Mouse (Mus musculus) erythroblast, embryonic 14.5 days (primary cell): ENCODE measurements around the gene Tgfbr1. TPM values are rescaled to one million over a fixed set of nuclear protein-coding genes. Genes with fewer than 3 reads are reported as not detected.

Experiments
- H3K27me3 ChIP-seq: 2 replicates; pipeline ENCODE4 v1.6.1; 2012; ENCODE audit warnings: inconsistent platforms; ENCODE audit not compliant: control insufficient read depth
- H3K36me3 ChIP-seq: 2 replicates; pipeline ENCODE4 v1.6.1; 2012; ENCODE audit warnings: mild to moderate bottlenecking, inconsistent platforms; ENCODE audit not compliant: control insufficient read depth
- H3K4me1 ChIP-seq: 2 replicates; pipeline ENCODE4 v1.6.1; 2012; ENCODE audit warnings: inconsistent platforms; ENCODE audit not compliant: control insufficient read depth
- H3K4me3 ChIP-seq: replicated peaks from 2 replicates; pipeline ENCODE3; 2012; ENCODE audit warnings: moderate library complexity, mild to moderate bottlenecking, inconsistent platforms
- H3K9me3 ChIP-seq: 2 replicates; pipeline ENCODE4 v1.6.1; 2012; ENCODE audit warnings: low read length, inconsistent platforms, mixed read lengths; ENCODE audit not compliant: control insufficient read depth
- GATA1 ChIP-seq: IDR thresholded peaks from 2 replicates; pipeline ENCODE4 v1.6.1; 2012; ENCODE audit warnings: low read length, inconsistent platforms, mixed read lengths
- TAL1 ChIP-seq: IDR thresholded peaks from 3 replicates; pipeline ENCODE4 v1.6.1; 2012; ENCODE audit warnings: low read length, inconsistent platforms, mixed read lengths
- polyA plus RNA-seq: library from polyadenylated mRNA; stranded (reverse); fragments of >175 nt; gene quantifications from 2 replicates; pipeline ENCODE4 v1.2.3, GENCODE M21; 2012

Gene Tgfbr1
- polyA plus RNA-seq, 1 experiment: 0.03 TPM

DNA sequence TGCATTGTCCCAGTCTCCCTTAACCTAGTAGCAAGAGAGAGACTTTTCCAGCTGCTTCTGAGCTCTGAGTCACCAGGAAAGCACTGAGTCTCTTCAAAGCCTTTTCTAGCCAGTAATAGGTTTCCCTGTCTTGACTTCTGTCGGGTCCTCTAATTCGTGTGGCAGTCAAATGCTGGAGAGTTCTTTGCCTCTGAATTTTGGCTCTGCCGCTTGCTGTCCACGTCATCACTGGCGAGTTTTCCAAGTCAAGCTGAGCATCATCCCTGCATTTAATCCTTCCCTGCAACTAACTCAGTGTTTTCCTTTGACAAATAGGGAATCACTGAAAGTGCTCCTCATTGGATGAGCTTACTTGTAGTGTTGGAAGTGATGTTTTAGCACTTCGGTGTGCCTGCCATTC is 36.6 kb upstream of the Tgfbr1 start:
- Histone ChIP-seq H3K36me3 (no peaks in the 10 kb centered on the region), H3K9me3 (no peaks in the 10 kb centered on the region), H3K27me3 (0 out of 2 replicates have a peak, but pooled peaks cover 2% of the 10 kb centered on the region), H3K4me1 (peaks cover 21% of the 10 kb centered on the region), H3K4me3 (no peak overlapping the region)
- no peak for TF ChIP-seq GATA1
- no peak for TF ChIP-seq TAL1

DNA sequence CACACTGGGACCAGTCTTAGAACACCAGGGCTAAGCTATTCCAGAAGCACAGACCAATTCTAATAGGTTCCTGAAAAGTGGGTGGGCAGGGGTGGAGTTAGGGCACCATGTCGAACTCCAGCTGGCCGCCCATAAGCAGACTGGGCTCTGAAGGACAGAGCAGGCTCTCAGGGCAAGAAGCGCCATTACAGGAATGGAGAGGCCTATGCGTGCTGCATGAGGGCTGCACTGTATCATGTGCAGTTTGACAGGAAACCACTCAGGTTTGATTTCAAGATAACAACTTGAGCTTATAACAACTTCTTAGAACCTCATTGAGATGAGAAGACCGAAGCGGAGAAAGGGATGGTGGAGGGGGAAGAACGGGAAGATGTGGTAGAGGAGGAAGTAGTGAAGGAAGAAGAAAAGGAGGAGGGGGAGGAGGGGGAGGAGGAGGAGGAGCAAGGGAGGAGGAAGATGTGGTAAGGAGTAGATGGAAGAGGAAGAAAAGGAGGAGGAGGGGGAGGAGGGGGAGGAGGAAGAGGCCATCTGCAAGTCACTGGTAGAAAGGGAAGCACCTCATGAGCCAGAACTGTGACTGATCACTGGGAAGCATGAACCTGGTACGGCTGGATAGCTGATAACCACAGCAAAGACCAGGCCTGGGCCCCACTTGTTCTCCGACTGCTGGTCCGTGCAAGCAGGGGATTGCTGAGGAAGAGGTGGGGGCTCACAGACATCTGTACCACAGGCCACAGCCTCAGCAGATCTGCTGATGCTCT is 33.3 kb upstream of the Tgfbr1 start:
- peaks cover 33% of the 10 kb centered on the region for H3K4me1 ChIP-seq

DNA sequence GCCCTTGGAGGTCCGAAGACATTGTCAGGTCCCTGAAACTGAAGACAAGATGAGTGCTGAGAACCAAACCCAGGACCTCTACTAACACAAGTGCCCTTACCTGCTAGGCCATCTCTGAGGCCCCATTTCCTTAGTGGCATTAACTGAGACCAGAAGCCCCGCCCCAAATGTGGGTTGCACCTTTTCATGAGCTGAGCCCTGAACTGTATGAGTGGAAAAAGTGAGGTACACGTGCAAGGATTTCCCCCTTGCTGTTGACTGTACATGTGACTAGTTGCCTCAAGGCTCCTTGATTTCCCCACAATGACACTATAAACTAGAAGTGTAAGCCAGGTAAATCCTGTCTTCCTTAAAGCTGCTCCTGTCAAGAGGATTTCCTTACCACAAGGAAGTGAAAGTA is 30.7 kb upstream of the Tgfbr1 start:
- Histone ChIP-seq H3K4me1 (peaks cover 33% of the 10 kb centered on the region), H3K27me3 (no peaks in the 10 kb centered on the region), H3K36me3 (no peaks in the 10 kb centered on the region), H3K9me3 (no peaks in the 10 kb centered on the region), H3K4me3 (no peak overlapping the region)
- no peak for TF ChIP-seq GATA1
- no peak for TF ChIP-seq TAL1

More for the DNA sequence above, 33.3 kb upstream of the Tgfbr1 start:
- no peak overlapping the region for H3K4me3 ChIP-seq
- no peak for TF ChIP-seq TAL1
- TF ChIP-seq GATA1: no peak
- H3K36me3 ChIP-seq: no peaks in the 10 kb centered on the region
- H3K9me3 ChIP-seq: no peaks in the 10 kb centered on the region
- 0 out of 2 replicates have a peak, but pooled peaks cover 2% of the 10 kb centered on the region for H3K27me3 ChIP-seq

DNA sequence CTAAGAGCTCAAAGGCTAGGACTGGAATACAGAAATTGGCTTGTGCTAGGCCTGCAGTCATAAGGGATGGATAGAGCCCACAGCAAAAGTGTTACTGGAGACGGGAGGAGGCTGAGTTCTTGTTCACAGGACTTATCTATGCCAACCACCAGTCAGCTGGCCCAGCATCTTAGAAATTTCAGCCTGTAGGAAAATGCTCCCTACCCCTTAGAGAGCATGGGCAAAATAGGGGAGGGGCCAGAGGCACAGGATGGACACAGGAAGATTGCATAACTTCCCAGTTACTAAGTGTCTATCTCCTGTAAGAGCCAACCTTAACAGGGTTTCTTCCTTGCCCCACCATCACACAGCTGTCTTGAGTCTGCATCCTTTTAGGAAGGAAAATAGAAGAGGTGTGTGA is 28.8 kb upstream of the Tgfbr1 start:
- H3K36me3 ChIP-seq: no peaks in the 10 kb centered on the region
- TF ChIP-seq TAL1 (no peak), GATA1 (no peak)
- H3K4me3 ChIP-seq: no peak overlapping the region
- H3K4me1 ChIP-seq: peaks cover 22% of the 10 kb centered on the region
- H3K9me3 ChIP-seq: no peaks in the 10 kb centered on the region
- no peaks in the 10 kb centered on the region for H3K27me3 ChIP-seq

DNA sequence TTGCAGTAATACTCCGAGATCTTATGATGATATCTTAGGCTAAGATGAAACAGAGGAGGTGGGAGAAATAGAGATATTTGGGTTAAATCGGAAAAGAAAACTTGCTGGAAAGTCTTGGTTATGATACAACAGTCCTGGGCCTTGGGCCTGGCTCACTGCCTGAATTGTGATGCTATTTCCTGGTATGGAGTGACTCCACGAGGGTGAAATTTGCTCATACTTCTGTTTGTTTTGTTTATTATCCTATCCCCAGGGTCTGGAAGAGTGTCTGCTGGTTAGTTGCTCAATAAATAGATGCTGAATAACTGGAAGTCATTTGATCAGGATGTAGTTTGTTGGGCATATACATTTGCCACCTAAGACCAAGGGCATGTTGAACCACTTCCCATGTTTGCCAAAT is 25.2 kb upstream of the Tgfbr1 start:
- H3K4me3 ChIP-seq: no peak overlapping the region
- no peaks in the 10 kb centered on the region for H3K9me3 ChIP-seq
- H3K4me1 ChIP-seq: peaks cover 12% of the 10 kb centered on the region
- H3K36me3 ChIP-seq: no peaks in the 10 kb centered on the region
- no peak for TF ChIP-seq TAL1
- TF ChIP-seq GATA1: no peak
- H3K27me3 ChIP-seq: peaks cover 2% of the 10 kb centered on the region; the same call in 1 of the 2 replicates

DNA sequence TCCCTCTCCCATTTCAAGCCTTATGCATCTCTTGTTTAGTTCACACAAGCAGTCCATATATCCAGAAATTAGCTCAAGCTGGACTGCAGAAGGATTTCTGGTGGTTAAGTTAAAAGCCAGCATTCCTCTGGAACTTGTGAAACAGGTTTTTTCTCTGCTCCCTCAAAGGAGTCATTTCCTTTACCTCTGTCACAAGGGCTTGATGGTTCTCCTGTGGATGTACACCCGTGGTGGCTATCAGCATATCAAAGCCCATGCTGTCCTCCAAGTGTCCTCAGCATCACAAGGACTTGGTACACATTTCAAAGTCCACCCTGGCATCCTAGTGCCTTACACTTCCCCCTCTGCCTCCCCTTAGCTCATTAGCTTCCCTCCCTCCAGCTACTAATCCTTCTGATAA is 23.7 kb upstream of the Tgfbr1 start:
- Histone ChIP-seq H3K4me3 (no peak overlapping the region), H3K27me3 (peaks cover 4% of the 10 kb centered on the region), H3K4me1 (peaks cover 4% of the 10 kb centered on the region), H3K36me3 (no peaks in the 10 kb centered on the region), H3K9me3 (no peaks in the 10 kb centered on the region)
- TF ChIP-seq GATA1: no peak
- no peak for TF ChIP-seq TAL1

DNA sequence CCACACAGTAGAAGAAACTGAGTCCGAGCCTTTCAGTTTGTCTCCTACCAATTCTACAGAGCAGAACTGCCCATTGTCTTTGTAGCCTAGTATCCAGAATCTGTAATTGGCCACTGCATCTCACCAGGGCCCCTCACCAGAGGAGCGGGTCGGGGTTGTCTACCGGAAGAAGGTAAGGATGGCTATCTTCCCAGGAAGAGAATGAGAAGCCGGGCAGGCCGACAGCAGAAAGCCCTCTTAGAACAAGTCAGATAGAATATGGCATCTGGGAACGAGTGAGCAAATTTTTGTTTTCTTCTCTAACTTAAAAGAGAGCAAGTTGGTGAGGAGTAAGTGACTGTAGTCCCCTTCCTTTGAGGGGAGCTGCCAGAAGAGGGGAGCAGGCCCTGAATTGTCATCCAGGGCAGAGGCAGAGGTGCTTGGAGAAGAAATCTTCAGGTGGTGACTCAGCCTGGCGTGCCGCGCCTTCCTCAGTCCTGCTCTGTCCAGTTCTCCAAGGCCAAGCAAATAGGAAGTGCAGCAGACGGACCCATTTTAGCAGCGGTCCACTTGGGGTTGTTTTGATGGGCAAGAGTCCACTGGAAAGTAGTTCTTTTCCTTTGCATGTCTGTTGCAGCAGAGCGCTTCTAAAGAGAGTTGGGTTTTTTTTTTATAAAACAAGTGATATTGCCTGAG is 22.5 kb upstream of the Tgfbr1 start:
- Histone ChIP-seq H3K4me1 (no peaks in the 10 kb centered on the region), H3K36me3 (no peaks in the 10 kb centered on the region), H3K4me3 (no peak overlapping the region), H3K27me3 (peaks cover 7% of the 10 kb centered on the region), H3K9me3 (no peaks in the 10 kb centered on the region)
- TF ChIP-seq TAL1 (no peak), GATA1 (no peak)

DNA sequence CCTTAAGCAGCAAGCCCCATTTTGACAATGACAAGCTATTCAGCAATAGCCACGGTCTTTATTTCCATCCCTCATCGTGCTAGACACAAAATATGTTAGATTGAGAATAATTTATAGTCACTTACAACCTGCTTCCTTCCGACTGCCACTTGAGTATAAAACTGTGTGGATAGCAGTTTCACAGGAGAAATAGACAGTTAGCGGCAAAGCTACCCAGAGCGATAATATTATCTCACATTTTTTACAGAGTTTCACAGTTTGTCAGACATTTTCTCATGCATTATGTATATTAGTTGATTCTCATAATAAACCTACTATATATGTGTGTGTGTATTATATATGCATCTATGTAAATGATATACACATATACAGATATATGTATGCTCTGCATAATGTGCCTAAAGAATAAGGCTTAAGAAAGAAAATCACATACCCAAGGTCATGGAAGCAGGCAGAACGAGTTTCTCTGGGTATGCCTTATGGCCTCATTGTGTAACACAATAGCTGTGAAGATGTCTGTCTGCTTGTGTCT is 20.1 kb upstream of the Tgfbr1 start:
- TF ChIP-seq GATA1 (no peak), TAL1 (no peak)

DNA sequence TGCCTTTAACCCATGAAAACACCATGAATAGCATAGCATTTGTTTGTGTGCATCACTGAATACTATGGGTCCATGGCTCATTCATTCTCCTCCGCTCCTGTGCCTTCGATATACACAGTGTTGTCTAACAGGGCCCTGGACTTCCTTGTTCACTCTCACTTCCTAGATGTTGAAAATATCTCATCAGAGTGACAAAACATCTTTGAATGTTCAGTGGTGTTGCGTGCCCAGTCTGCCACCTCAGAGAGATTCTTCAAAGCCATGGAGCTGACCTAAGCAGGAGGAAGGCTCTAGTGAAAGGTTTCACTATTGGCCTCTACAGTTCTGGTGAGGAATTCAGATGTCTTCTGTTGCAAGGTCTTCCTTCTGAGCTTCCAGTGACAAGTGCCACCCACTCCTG is 19.5 kb upstream of the Tgfbr1 start:
- Histone ChIP-seq H3K36me3 (no peaks in the 10 kb centered on the region), H3K27me3 (peaks cover 7% of the 10 kb centered on the region), H3K4me3 (no peak overlapping the region), H3K4me1 (no peaks in the 10 kb centered on the region), H3K9me3 (no peaks in the 10 kb centered on the region)
- no peak for TF ChIP-seq GATA1
- TF ChIP-seq TAL1: no peak

More for the DNA sequence above, 20.1 kb upstream of the Tgfbr1 start:
- H3K9me3 ChIP-seq: no peaks in the 10 kb centered on the region
- no peak overlapping the region for H3K4me3 ChIP-seq
- no peaks in the 10 kb centered on the region for H3K4me1 ChIP-seq
- H3K27me3 ChIP-seq: peaks cover 7% of the 10 kb centered on the region
- H3K36me3 ChIP-seq: no peaks in the 10 kb centered on the region
